Mouse (Mus musculus) lung, adult 2 months (tissue): ENCODE data around the gene Rab17.

Experiments
- CTCF ChIP-seq: fragments of 200-500 bp; IDR thresholded peaks from 2 replicates; pipeline ENCODE4 v1.5.1; 2011; ENCODE audit warnings: mild to moderate bottlenecking, low read length, control low read depth; ENCODE audit not compliant: insufficient read depth
- POLR2A ChIP-seq: fragments of 200-500 bp; IDR thresholded peaks from 2 replicates; pipeline ENCODE4 v1.6.1; 2011; ENCODE audit warnings: low read depth, mild to moderate bottlenecking, control low read depth, low read length, borderline replicate concordance; ENCODE audit errors: extremely low read depth

DNA sequence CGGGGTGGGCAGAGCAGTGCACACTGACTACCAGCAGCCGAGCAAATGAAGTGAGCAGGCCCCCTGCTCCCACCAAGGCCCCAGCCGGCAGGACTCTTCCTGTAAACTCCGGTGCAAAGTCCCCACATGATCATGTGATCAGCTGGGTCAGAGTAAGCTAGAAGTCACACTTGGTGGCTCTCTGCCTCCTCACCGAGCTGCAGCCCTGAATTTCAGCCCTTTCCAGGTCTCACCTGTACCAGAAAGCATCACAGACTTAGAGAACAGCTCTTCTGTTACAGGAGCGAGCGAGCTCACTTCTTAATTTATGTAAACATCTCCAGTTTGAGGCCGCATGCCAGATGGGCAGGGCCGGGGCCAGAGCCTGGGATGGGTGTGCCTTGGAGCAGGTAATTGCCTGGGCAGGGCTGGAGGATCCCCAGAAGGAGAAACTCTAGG lies at the start of gene Rab17:
- no peak for TF ChIP-seq CTCF
- TF ChIP-seq POLR2A: no peak
